ENCODE assay signal across 7 mouse cellular contexts in the genomic region with DNA sequence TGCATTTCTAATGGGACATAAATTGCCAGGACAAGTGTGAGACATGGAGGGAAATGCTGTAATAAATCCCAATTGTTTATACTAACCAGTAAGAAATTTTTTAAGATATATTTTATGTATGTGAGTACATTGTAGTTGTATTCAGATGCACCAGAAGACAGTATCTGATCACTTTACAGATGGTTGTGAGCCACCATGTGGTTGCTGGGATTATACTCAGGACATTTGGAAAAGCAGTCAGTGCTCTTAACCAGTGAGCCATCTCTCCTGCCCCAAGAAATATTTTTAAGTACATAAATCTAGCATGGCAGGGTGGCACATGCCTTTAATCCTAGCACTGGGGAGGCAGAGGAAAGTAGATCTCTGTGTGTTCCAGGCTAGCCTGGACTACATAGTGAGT.
"Had no signal": no experiment of that assay in that cellular context is flagged by ENCODE, and none has a peak within 500 bp of the region (broad histone marks: within the 10 kb centered on the region; RNA-seq: fewer than 3 reads in every experiment).

No protein-coding gene starts in this region.

- H3K9me3 ChIP-seq: limb, embryonic 15.5 days; liver, embryonic 12.5 days; neural tube, embryonic 12.5 days had no signal

- H3K4me1 ChIP-seq: limb, embryonic 15.5 days; neural tube, embryonic 12.5 days had no signal

- H3K9ac ChIP-seq: limb, embryonic 15.5 days; liver, embryonic 12.5 days; neural tube, embryonic 12.5 days had no signal

- H3K4me2 ChIP-seq: limb, embryonic 15.5 days; liver, embryonic 12.5 days; neural tube, embryonic 12.5 days had no signal

- H3K4me3 ChIP-seq: limb, embryonic 15.5 days; liver, embryonic 12.5 days; neural tube, embryonic 12.5 days had no signal

- H3K27me3 ChIP-seq: limb, embryonic 15.5 days; neural tube, embryonic 12.5 days had no signal

- H3K27ac ChIP-seq: neural tube, embryonic 12.5 days; stomach, postnatal 0 days had no signal

- DNase-seq: lung, postnatal 36 days; midbrain, embryonic 14.5 days; thymus, postnatal 4 days had no signal

- H3K36me3 ChIP-seq: limb, embryonic 15.5 days; liver, embryonic 12.5 days; neural tube, embryonic 12.5 days had no signal

- ATAC-seq: liver, embryonic 12.5 days had no signal
